Mouse (Mus musculus): ENCODE results near the gene Mccc2.

GRCm38 (mm10) chr13:99938606-99939319 is 76.7 kb downstream of the Mccc2 start:
- no peak for TF ChIP-seq CTCF (IDR thresholded peaks at IDR 0.05; ENCODE audit: low read depth, low read length)
- TF ChIP-seq GATA1 (IDR thresholded peaks at IDR 0.05; ENCODE audit: borderline replicate concordance, low read length): no peak
